Mouse (Mus musculus): ENCODE results near the gene Atp2b4. TPM values are rescaled to one million over a fixed set of nuclear protein-coding genes. Genes with fewer than 3 reads are reported as not detected.

The Atp2b4 gene
- polyA plus RNA-seq, 1 experiment from 2014 or later: 34.8 TPM

DNA sequence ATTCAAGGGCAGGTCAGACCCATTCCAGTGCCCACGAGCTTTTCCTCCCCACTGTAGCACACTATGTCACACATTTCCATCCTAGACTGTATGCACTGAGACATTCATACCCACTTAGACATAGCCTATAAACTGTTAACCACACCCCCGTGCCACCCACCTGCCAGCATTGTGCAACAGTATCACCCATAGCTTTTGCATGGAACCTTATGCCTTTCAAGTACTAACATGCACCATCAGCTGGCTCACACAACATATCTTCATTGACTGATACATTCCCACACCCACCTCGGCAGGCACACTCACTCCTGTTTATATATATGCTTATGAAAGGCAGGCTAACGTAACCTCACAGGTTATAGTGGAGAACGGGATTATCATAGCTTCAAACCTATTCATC is 902 bp upstream of the Atp2b4 start:
- no peaks in the 10 kb centered on the region for H3K36me3 ChIP-seq (ENCODE audit: control insufficient read depth, insufficient read depth)

DNA sequence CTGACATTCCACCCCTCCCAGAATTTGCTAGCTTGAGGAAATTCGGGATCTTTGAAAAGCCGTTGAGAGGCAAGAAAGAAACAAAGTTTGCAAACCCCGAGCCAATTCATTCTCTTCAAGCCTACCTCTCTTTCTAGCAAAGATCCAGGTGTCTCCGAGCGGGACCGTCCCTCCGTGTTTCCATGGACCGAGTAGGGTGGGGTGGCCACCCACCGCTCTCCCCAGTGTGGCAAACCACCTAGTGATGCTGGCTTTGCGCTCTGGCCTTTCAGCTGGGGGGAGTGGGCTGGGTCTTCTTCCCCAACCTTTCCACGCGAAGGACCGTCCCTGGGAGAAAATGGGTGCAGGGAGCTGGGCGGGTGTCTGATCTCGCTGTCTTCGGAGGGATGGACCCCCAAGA is 329 bp downstream of the Atp2b4 start:
- Histone ChIP-seq H3K4me2 (ENCODE audit: low read depth, low read length) (peak overlapping the region; percentile 64), H3K9ac (ENCODE audit: low read depth, low read length) (peak overlapping the region; percentile 90), H3K4me3 (ENCODE audit: low read depth, low read length) (peak overlapping the region; percentile 82), H3K4me1 (ENCODE audit: control insufficient read depth, low read depth, low read length) (peaks cover 47% of the 10 kb centered on the region), H3K27me3 (ENCODE audit: control insufficient read depth, insufficient read depth, low read depth, low read length) (no peaks in the 10 kb centered on the region), H3K27ac (ENCODE audit: low read length) (peak overlapping the region; percentile 97), H3K36me3 (ENCODE audit: control insufficient read depth, insufficient read depth) (peaks cover 7% of the 10 kb centered on the region; the same call in 1 of the 2 replicates), H3K9me3 (replicated peaks; ENCODE audit: control insufficient read depth, low read length) (no peaks in the 10 kb centered on the region)
- WGBS (ENCODE audit: insufficient replicate concordance): 0% methylated on average over 16 of the region's 16 CpGs
- ATAC-seq (ENCODE audit: low read depth): no peak

More for the DNA sequence above, 902 bp upstream of the Atp2b4 start:
- no peaks in the 10 kb centered on the region for H3K9me3 ChIP-seq (replicated peaks; ENCODE audit: control insufficient read depth, low read length)
- H3K4me2 ChIP-seq (ENCODE audit: low read depth, low read length): peak overlapping the region; percentile 64
- no peak overlapping the region; the same call in 1 of the 2 replicates for H3K4me3 ChIP-seq (ENCODE audit: low read depth, low read length)
- no peak for ATAC-seq (ENCODE audit: low read depth)
- H3K9ac ChIP-seq (ENCODE audit: low read depth, low read length): no peak overlapping the region; the same call in 1 of the 2 replicates
- peaks cover 39% of the 10 kb centered on the region for H3K4me1 ChIP-seq (ENCODE audit: control insufficient read depth, low read depth, low read length)
- 49% methylated on average over 5 of the region's 5 CpGs for WGBS (ENCODE audit: insufficient replicate concordance)
- H3K27ac ChIP-seq (ENCODE audit: low read length): peak overlapping the region; percentile 97; the same call in 1 of the 2 replicates
- no peaks in the 10 kb centered on the region for H3K27me3 ChIP-seq (ENCODE audit: control insufficient read depth, insufficient read depth, low read depth, low read length)

GRCm38 (mm10) chr1:133799686-133800445 is 975 bp downstream of the Atp2b4 start:
- H3K27me3 ChIP-seq (ENCODE audit: control insufficient read depth, insufficient read depth, low read depth, low read length): no peaks in the 10 kb centered on the region
- peak overlapping the region; percentile 90 for H3K9ac ChIP-seq (ENCODE audit: low read depth, low read length)
- H3K4me2 ChIP-seq (ENCODE audit: low read depth, low read length): peak overlapping the region; percentile 64
- ATAC-seq (ENCODE audit: low read depth): no peak
- H3K27ac ChIP-seq (ENCODE audit: low read length): peak overlapping the region; percentile 97
- H3K36me3 ChIP-seq (ENCODE audit: control insufficient read depth, insufficient read depth): peaks cover 13% of the 10 kb centered on the region
- H3K4me1 ChIP-seq (ENCODE audit: control insufficient read depth, low read depth, low read length): peaks cover 50% of the 10 kb centered on the region
- H3K4me3 ChIP-seq (ENCODE audit: low read depth, low read length): peak overlapping the region; percentile 82
- 2% methylated on average over 21 of the region's 21 CpGs for WGBS (ENCODE audit: insufficient replicate concordance)
- no peaks in the 10 kb centered on the region for H3K9me3 ChIP-seq (replicated peaks; ENCODE audit: control insufficient read depth, low read length)

DNA sequence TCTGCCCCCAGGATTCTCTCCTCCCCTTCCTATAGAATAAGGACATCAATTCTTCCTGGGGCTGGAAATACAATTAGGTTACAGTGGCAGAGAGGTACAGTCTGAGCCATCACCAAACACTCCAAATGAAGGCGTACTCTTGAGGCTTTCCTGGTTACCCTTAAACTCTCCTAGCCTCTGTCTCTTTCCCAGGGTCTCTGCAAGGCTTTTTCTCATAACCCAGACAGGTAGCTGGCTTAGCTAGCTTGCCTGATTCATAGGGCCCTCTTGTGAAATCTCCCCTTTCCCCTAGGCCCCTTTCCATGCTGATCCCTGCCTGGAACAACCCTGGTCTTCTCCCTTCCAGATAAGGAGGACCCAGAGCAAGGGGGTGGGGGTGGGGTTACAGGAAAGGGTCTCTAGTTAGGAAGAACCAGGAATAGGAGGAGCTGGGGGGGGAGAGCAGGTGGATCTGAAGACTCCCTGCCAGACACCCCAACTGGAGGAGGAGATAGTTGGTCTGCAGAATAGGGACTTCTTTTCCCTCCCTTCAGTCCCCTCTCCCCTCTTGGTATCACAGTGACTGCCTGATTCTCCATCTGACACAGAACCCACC is 1.9 kb downstream of the Atp2b4 start:
- Histone ChIP-seq H3K4me1 (ENCODE audit: control insufficient read depth, low read depth, low read length) (peaks cover 55% of the 10 kb centered on the region), H3K27ac (ENCODE audit: low read length) (peak overlapping the region; percentile 97), H3K4me3 (ENCODE audit: low read depth, low read length) (peak overlapping the region; percentile 82), H3K36me3 (ENCODE audit: control insufficient read depth, insufficient read depth) (peaks cover 15% of the 10 kb centered on the region), H3K9ac (ENCODE audit: low read depth, low read length) (peak overlapping the region; percentile 90), H3K4me2 (ENCODE audit: low read depth, low read length) (peak overlapping the region; percentile 64), H3K9me3 (replicated peaks; ENCODE audit: control insufficient read depth, low read length) (no peaks in the 10 kb centered on the region), H3K27me3 (ENCODE audit: control insufficient read depth, insufficient read depth, low read depth, low read length) (no peaks in the 10 kb centered on the region)
- no peak for ATAC-seq (ENCODE audit: low read depth)
- WGBS (ENCODE audit: insufficient replicate concordance): 44% methylated on average over 1 of the region's 1 CpGs

- WGBS (ENCODE audit: insufficient replicate concordance): 10% methylated on average over 9 of the region's 9 CpGs
- Histone ChIP-seq H3K4me2 (ENCODE audit: low read depth, low read length) (peak overlapping the region; percentile 64), H3K9me3 (replicated peaks; ENCODE audit: control insufficient read depth, low read length) (no peaks in the 10 kb centered on the region), H3K4me1 (ENCODE audit: control insufficient read depth, low read depth, low read length) (peaks cover 54% of the 10 kb centered on the region), H3K9ac (ENCODE audit: low read depth, low read length) (peak overlapping the region; percentile 90), H3K27ac (ENCODE audit: low read length) (peak overlapping the region; percentile 97), H3K36me3 (ENCODE audit: control insufficient read depth, insufficient read depth) (peaks cover 22% of the 10 kb centered on the region), H3K27me3 (ENCODE audit: control insufficient read depth, insufficient read depth, low read depth, low read length) (no peaks in the 10 kb centered on the region), H3K4me3 (ENCODE audit: low read depth, low read length) (peak overlapping the region; percentile 82)
- ATAC-seq (ENCODE audit: low read depth): peak; percentile 83
These were observed 2.6 kb downstream of the Atp2b4 start for GRCm38 (mm10) chr1:133797979-133798820.

- H3K36me3 ChIP-seq (ENCODE audit: control insufficient read depth, insufficient read depth): peaks cover 26% of the 10 kb centered on the region
- peak overlapping the region; percentile 90 for H3K9ac ChIP-seq (ENCODE audit: low read depth, low read length)
- 33% methylated on average over 1 of the region's 1 CpGs for WGBS (ENCODE audit: insufficient replicate concordance)
- ATAC-seq (ENCODE audit: low read depth): peak; percentile 64
- H3K4me3 ChIP-seq (ENCODE audit: low read depth, low read length): peak overlapping the region; percentile 82
- no peaks in the 10 kb centered on the region for H3K27me3 ChIP-seq (ENCODE audit: control insufficient read depth, insufficient read depth, low read depth, low read length)
- peak overlapping the region; percentile 64 for H3K4me2 ChIP-seq (ENCODE audit: low read depth, low read length)
- no peaks in the 10 kb centered on the region for H3K9me3 ChIP-seq (replicated peaks; ENCODE audit: control insufficient read depth, low read length)
- H3K4me1 ChIP-seq (ENCODE audit: control insufficient read depth, low read depth, low read length): peaks cover 49% of the 10 kb centered on the region
- H3K27ac ChIP-seq (ENCODE audit: low read length): peak overlapping the region; percentile 97
These were observed 3.4 kb downstream of the Atp2b4 start for GRCm38 (mm10) chr1:133797327-133797978.

GRCm38 (mm10) chr1:133793646-133794045 is 7.2 kb downstream of the Atp2b4 start:
- WGBS (ENCODE audit: insufficient replicate concordance): 38% methylated on average over 1 of the region's 1 CpGs
- H3K4me1 ChIP-seq (ENCODE audit: control insufficient read depth, low read depth, low read length): peaks cover 42% of the 10 kb centered on the region
- no peak overlapping the region for H3K9ac ChIP-seq (ENCODE audit: low read depth, low read length)
- peaks cover 52% of the 10 kb centered on the region for H3K36me3 ChIP-seq (ENCODE audit: control insufficient read depth, insufficient read depth)
- no peaks in the 10 kb centered on the region for H3K9me3 ChIP-seq (replicated peaks; ENCODE audit: control insufficient read depth, low read length)
- no peaks in the 10 kb centered on the region for H3K27me3 ChIP-seq (ENCODE audit: control insufficient read depth, insufficient read depth, low read depth, low read length)
- ATAC-seq (ENCODE audit: low read depth): no peak
- H3K27ac ChIP-seq (ENCODE audit: low read length): peak overlapping the region; percentile 17; the same call in 1 of the 2 replicates
- H3K4me2 ChIP-seq (ENCODE audit: low read depth, low read length): no peak overlapping the region
- H3K4me3 ChIP-seq (ENCODE audit: low read depth, low read length): no peak overlapping the region

GRCm38 (mm10) chr1:133790011-133790410 is 10.8 kb downstream of the Atp2b4 start:
- ATAC-seq (ENCODE audit: low read depth): no peak
- Histone ChIP-seq H3K9me3 (replicated peaks; ENCODE audit: control insufficient read depth, low read length) (no peaks in the 10 kb centered on the region), H3K4me3 (ENCODE audit: low read depth, low read length) (no peak overlapping the region), H3K36me3 (ENCODE audit: control insufficient read depth, insufficient read depth) (peaks cover 48% of the 10 kb centered on the region), H3K4me2 (ENCODE audit: low read depth, low read length) (no peak overlapping the region), H3K9ac (ENCODE audit: low read depth, low read length) (no peak overlapping the region), H3K4me1 (ENCODE audit: control insufficient read depth, low read depth, low read length) (peaks cover 23% of the 10 kb centered on the region), H3K27ac (ENCODE audit: low read length) (no peak overlapping the region), H3K27me3 (ENCODE audit: control insufficient read depth, insufficient read depth, low read depth, low read length) (no peaks in the 10 kb centered on the region)
- 79% methylated on average over 4 of the region's 4 CpGs for WGBS (ENCODE audit: insufficient replicate concordance)

Measured in liver, embryonic 16.5 days (tissue).